Mouse (Mus musculus) lung, embryonic 16.5 days (tissue): ENCODE results near the gene Slco1a1. TPM values are rescaled to one million over a fixed set of nuclear protein-coding genes. Genes with fewer than 3 reads are reported as not detected.
"Not testable (repeated sequence)": the region's sequence is repeated elsewhere in the genome, so short reads cannot be mapped to it uniquely, and the experiment has no call there.

Experiments
- ATAC-seq: fragments of 200-750 bp; cut with Nextera tagmentation; 2 replicates; pipeline ENCODE4 v1.8.0; 2017; ENCODE audit warnings: low read depth, mild to moderate bottlenecking, moderate library complexity
- H3K27ac ChIP-seq: fragments of 300-500 bp; sonication (generic); 2 replicates; pipeline ENCODE4 v1.5.1; 2014; ENCODE audit warnings: mild to moderate bottlenecking, control low read depth, low read length
- H3K27me3 ChIP-seq: fragments of 300-500 bp; sonication (generic); 2 replicates; pipeline ENCODE4 v1.6.1; 2014; ENCODE audit warnings: low read depth, low read length, mixed read lengths; ENCODE audit not compliant: control insufficient read depth, insufficient read depth
- H3K36me3 ChIP-seq: fragments of 300-500 bp; sonication (generic); 2 replicates; pipeline ENCODE4 v1.6.1; 2014; ENCODE audit warnings: low read length; ENCODE audit not compliant: control insufficient read depth, insufficient read depth
- H3K4me1 ChIP-seq: fragments of 300-500 bp; sonication (generic); replicated peaks from 2 replicates; pipeline ENCODE4 v1.6.1; 2014; ENCODE audit warnings: low read length, mixed read lengths; ENCODE audit not compliant: control insufficient read depth, insufficient read depth
- H3K4me2 ChIP-seq: fragments of 300-500 bp; sonication (generic); 2 replicates; pipeline ENCODE4 v1.6.1; 2014; ENCODE audit warnings: low read depth, low read length, control low read depth
- H3K4me3 ChIP-seq: fragments of 300-500 bp; sonication (generic); 2 replicates; pipeline ENCODE4 v1.5.1; 2014; ENCODE audit warnings: mild to moderate bottlenecking, low read length, control low read depth
- H3K9ac ChIP-seq: fragments of 300-500 bp; sonication (generic); 2 replicates; pipeline ENCODE4 v1.6.1; 2014; ENCODE audit warnings: low read length, control low read depth
- H3K9me3 ChIP-seq: fragments of 300-500 bp; sonication (generic); 2 replicates; pipeline ENCODE4 v1.6.1; 2016; ENCODE audit warnings: low read length; ENCODE audit not compliant: control insufficient read depth
- WGBS: fragments of 180-500 bp; shearing (Covaris S2); extraction: QIAGEN DNeasy Blood & Tissue Kit; methylation state at CpG from one replicate; pipeline ENCODE4 v1.1.7; 2014; 5-methylcytosine and 5-hydroxymethylcytosine counted together
- polyA plus RNA-seq: library from polyadenylated mRNA; unstranded; fragments of >200 nt; fragmentation: Nextera tagmentation; extraction: Ambion mirVana; gene quantifications from 2 replicates; pipeline ENCODE4 v1.2.1, GENCODE M21; 2015

Slco1a1 gene
- polyA plus RNA-seq, 1 experiment from 2014 or later, result not detected

DNA sequence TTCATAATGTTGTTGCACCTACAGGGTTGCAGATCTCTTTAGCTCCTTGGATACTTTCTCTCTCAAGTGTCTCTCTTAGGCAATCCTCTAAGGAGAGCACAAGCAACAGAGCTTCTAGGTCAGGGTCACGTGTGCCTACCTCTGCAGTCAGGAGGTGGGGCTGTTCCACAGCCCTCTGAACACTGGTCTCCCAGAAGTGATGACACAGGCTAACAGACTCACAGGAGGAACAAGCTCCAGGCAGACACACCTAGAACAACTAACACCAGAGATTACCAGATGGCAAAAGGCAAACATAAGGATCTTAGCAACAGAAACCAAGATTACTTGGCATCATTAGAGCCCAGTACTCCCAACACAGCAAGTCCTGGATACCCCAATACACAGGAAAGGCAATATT, 64.2 kb downstream of the Slco1a1 start:
- no peaks in the 10 kb centered on the region for H3K27me3 ChIP-seq
- H3K9me3 ChIP-seq, result no peaks in the 10 kb centered on the region
- 41% methylated on average over 1 of the region's 1 CpGs for WGBS
- no peaks in the 10 kb centered on the region for H3K4me1 ChIP-seq
- no peaks in the 10 kb centered on the region for H3K36me3 ChIP-seq
- no peak overlapping the region for H3K4me2 ChIP-seq
- ATAC-seq, result no peak
- H3K27ac ChIP-seq, result no peak overlapping the region
- H3K4me3 ChIP-seq, result no peak overlapping the region
- no peak overlapping the region for H3K9ac ChIP-seq

DNA sequence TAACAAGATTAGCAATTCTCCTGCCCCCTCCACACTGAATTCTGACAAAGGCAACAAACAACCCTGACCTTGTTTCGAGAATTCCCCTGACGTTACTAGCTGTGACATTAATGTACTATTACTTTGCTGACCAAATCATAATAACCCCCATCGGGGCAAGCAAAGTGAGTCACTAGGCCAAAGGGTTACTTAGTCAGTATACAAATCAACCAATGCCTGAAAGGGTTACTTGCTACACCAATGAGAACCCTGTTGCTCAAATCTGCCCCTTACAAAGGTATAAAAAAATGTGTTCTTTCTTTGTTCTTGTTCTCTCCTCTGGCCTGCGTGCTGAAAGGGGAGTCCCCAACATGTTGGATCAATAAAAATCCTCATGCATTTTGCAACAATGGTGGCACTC, 71.0 kb downstream of the Slco1a1 start:
- WGBS, result 84% methylated on average over 4 of the region's 4 CpGs
- not testable (repeated sequence) for H3K36me3 ChIP-seq, H3K27me3 ChIP-seq

DNA sequence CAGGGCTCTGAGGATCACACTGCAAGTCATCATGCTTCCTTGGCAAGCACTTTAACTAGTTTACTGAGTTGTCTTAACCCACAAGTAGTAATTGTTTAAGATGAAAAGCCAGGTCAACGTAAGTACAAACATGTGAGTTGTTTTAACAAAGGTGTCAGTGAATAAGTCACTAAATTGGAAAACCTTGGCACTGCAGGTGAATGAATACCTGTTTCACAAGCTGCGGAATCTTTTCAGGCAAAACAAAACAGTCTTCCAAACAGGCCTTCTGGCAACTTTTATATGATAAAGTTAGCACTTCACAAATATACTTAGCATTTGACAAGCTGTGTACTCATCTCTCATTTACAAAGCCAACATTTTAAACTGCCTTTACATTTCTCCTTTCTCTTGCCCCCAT, 75.1 kb downstream of the Slco1a1 start:
- no peak for ATAC-seq

More for the DNA sequence above, 71.0 kb downstream of the Slco1a1 start:
- not testable (repeated sequence) for H3K4me2 ChIP-seq, ATAC-seq, H3K4me3 ChIP-seq, H3K27ac ChIP-seq, H3K9ac ChIP-seq, H3K4me1 ChIP-seq, H3K9me3 ChIP-seq

DNA sequence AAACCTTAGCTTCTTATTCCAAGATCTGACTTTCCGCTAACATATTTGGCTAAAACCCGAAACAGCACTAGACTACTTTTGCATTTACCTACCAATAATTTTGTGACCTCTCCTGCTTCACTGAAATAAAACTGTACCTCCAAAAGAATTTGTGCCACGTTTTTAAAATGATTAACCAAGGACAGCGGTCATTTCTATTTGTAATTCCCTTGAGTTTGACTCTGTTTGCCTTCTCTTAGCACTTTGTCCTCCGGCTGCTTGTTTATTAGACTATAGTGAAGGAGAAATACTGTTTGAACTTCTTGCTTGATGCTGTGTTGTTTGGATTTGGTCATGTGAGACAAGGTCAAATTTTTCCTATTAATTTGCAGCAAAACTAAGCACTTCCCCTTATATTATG, 78.0 kb downstream of the Slco1a1 start:
- Histone ChIP-seq H3K4me2 (no peak overlapping the region), H3K27me3 (no peaks in the 10 kb centered on the region), H3K36me3 (no peaks in the 10 kb centered on the region), H3K4me1 (no peaks in the 10 kb centered on the region), H3K4me3 (no peak overlapping the region), H3K9me3 (no peaks in the 10 kb centered on the region), H3K27ac (no peak overlapping the region), H3K9ac (no peak overlapping the region)
- 65% methylated on average over 5 of the region's 5 CpGs for WGBS
- ATAC-seq, result no peak

More for the DNA sequence above, 75.1 kb downstream of the Slco1a1 start:
- H3K27me3 ChIP-seq, result no peaks in the 10 kb centered on the region
- H3K4me3 ChIP-seq, result no peak overlapping the region
- WGBS, result 45% methylated on average over 2 of the region's 2 CpGs
- H3K4me1 ChIP-seq, result no peaks in the 10 kb centered on the region
- no peak overlapping the region for H3K9ac ChIP-seq
- no peak overlapping the region for H3K4me2 ChIP-seq
- no peaks in the 10 kb centered on the region for H3K36me3 ChIP-seq
- H3K9me3 ChIP-seq, result no peaks in the 10 kb centered on the region
- H3K27ac ChIP-seq, result no peak overlapping the region

DNA sequence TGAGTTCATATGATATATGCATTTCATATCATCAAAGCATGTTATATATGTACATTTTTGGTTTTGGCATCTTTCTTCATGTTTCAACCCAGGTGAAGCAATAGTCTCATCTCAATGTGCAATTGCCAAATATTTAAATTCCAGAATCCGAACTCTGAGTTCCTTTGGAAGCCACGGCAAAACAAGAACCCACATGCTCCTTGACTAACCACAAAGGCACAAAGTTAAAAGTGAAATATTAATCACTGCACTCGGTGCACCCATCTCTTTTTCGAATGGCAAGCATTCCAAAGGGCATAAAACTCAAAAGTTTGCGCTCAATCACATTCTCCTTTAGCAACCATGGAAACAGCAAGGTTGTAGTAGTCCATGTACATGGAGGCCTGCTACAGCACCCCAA, 80.7 kb downstream of the Slco1a1 start:
- H3K9ac ChIP-seq, result no peak overlapping the region
- no peaks in the 10 kb centered on the region for H3K9me3 ChIP-seq
- H3K4me3 ChIP-seq, result no peak overlapping the region
- H3K4me2 ChIP-seq, result no peak overlapping the region
- H3K27ac ChIP-seq, result no peak overlapping the region
- H3K36me3 ChIP-seq, result no peaks in the 10 kb centered on the region
- ATAC-seq, result no peak
- no peaks in the 10 kb centered on the region for H3K4me1 ChIP-seq
- H3K27me3 ChIP-seq, result no peaks in the 10 kb centered on the region
- WGBS, result 68% methylated on average over 5 of the region's 5 CpGs

DNA sequence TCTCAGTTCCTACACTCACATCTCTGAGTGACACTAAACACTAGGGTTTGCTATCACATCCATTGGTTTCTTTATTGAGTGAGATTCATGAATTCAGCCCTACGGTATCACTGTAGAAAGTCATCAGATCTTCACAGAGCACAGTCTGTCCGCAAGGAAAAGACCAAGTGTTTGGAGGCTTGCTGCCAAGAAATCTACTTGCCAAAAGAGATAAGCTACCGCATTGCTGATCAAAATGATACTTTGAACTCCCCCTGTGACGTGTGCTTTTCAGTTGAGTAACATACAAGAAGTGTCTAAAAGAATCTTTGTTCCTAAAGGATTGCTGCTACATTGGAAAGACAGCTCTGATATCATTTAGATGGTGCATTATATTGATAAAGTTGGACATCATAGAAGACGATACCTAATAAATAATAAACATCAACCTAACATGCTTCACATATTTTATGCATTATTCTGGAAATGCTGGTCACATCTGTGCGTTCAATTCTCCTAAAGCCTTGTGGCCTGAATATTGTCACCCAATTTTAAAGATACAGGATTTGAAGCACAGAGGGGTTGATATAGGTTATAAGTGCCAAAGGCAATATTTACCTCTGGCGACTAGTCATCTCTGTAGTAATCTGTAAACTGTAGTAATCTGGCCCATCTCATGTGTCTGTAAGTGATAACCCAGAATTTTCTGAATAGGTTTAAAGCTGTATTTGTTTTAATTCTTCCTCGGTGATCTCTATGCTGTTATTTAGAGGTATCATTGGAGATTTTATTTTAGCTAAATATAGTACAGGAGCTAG, 88.8 kb downstream of the Slco1a1 start:
- Histone ChIP-seq H3K36me3 (no peaks in the 10 kb centered on the region), H3K9me3 (no peaks in the 10 kb centered on the region), H3K27me3 (no peaks in the 10 kb centered on the region), H3K4me1 (peaks cover 5% of the 10 kb centered on the region), H3K27ac (no peak overlapping the region), H3K4me2 (no peak overlapping the region), H3K9ac (no peak overlapping the region), H3K4me3 (no peak overlapping the region)
- WGBS, result 43% methylated on average over 8 of the region's 8 CpGs
- ATAC-seq, result no peak

Other genes with a start within 250 kb of the Slco1a1 start
- gene Gm5724, start 173.2 kb downstream of the Slco1a1 start, polyA plus RNA-seq, result not detected in 2 replicates
- gene Slco1a4, start 90.8 kb downstream of the Slco1a1 start, polyA plus RNA-seq, result 0.39 TPM in 1 of 2 replicates, not detected in the other
- not detected in 2 replicates for gene Gm6614, start 64.5 kb upstream of the Slco1a1 start, polyA plus RNA-seq